Mouse (Mus musculus) CD8-positive naive resting alpha-beta T cell, adult 57 days (primary cell): Measurements from ENCODE around the gene L1cam. TPM values are rescaled to one million over a fixed set of nuclear protein-coding genes. Genes with fewer than 3 reads are reported as not detected.

Source experiments
- total RNA-seq: library from RNA; stranded (reverse); gene quantifications from one replicate; pipeline ENCODE4 v1.2.4, GENCODE M21; 2023

L1cam gene
- total RNA-seq, result 21.3 TPM

DNA sequence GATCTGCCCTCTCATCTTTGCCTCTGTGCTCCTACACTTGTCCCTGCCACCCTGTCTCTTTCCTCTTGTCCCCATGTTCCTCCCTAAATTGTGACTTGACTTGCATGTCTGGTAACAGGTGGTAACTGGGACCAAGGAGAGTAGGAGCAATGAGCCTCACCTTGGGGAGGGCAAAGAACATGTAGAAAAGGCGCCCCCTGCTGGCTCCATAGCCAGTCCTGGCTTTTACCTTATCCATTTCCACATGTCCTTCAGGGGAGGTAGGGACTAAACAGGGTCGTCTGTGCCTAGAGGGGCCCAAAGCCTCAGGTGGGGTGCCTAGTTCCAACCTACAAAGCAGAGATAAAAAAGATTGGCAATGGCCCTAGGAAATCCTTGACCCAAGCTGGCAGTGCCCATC is at the start of gene L1cam:
TSS of gene L1cam (minus strand) at position 387 of the 400 bp plus-strand sequence.

DNA sequence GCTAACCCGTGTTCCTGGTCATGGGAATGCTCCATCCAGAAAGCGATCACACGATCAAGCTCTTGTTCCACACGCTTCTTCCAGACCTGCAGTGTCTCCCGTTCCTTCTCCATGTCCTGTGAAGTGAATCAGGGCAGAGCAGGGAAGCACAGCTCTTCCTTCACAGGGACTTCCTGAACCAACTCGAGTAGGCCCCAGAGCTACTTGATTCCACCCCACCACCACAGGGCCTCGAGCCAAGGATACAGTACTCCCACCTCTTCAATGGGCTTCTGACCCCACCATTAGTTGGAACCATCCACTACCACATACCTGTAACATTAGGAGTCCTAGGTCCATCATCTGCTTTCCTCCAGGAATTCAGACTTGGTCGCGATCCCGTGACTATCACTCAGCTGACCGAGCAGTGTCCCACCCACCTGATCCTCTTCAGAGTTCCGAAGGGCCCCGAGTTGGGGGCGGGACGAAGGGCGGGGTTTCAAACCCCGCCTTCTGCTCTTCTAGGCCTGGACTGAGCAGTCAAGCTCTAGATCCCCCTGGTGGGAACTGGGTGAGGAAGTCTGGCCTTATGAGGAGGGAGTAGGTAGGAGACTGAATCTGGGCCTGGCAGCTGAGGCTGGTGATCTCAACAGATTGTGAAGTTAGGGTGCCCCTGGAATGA is 34.6 kb upstream of the L1cam start, which contains the start of gene Renbp:
TSS of gene Renbp (minus strand) at position 449 of the 661 bp plus-strand sequence.

GRCm38 (mm10) chrX:73921823-73922549 is 26.1 kb upstream of the L1cam start, which contains the start of the genes Arhgap4 and Naa10:
Gene Arhgap4, minus strand, starts transcription at chrX:73921870.
Gene Naa10, minus strand, starts transcription at chrX:73921944.

GRCm38 (mm10) chrX:73891551-73892152 is 4.3 kb downstream of the L1cam start, which contains the start of gene Avpr2:
Gene Avpr2, plus strand, starts transcription at chrX:73892102.

DNA sequence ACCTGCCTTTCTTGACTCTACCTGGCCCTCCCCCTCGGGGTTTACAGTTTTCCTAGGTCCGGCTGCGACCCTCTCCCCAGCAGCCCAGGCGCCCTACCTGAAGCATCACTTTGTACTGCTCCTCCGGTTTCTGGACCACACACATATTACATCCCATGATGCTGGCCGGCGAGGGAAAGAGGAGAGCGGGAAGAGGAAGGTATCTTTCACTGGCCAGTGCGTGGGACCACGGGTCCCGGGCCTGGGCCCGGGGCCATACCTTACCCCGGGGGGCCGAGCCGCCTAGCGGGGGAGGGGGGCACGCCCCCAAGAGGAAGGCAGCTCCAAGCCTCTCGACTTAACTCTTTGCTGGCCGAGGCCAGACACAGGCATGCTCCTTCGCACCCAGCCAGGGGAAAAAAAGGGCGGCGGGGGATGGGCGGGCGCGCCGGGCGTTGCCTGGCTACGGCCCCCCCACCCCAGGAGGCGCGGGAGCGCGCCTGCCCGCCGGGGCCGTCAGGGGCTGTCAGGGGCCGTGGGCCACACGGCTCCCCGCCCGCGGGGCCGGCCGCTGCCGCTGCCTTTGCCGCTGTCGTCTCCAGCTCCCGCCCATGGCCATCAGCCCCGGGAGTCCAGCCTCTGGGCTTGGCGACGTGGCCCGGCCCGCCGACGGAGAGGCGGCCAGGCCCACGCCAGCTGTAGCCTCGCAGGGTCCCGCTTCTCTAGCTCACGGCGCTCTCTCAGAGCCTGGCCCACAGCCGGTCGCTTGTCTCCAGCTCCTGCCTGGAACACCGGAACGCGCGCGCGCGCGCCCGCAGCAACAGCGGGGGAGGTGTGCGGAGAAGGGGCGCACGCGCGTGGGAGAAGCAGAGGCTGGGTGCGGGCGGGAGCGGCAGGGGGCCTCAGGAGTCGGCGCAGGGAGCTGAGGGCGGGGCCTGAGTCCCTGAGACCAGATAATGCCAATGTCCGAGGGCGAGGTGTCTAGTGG is 71.4 kb downstream of the L1cam start, which contains the start of gene Pdzd4:
TSS of gene Pdzd4 (minus strand) at position 785 of the 967 bp plus-strand sequence.

Other genes starting within 250 kb of the L1cam start
- 2.1 TPM for gene Pnck, start 236.0 kb downstream of the L1cam start, total RNA-seq
- 0.58 TPM for gene Slc6a8, start 223.0 kb downstream of the L1cam start, total RNA-seq
- gene Bcap31, start 179.9 kb downstream of the L1cam start, total RNA-seq, result 111 TPM
- 32.7 TPM for gene Abcd1, start 179.5 kb downstream of the L1cam start, total RNA-seq
- not detected for gene Plxnb3, start 139.0 kb downstream of the L1cam start, total RNA-seq
- gene Srpk3, start 121.7 kb downstream of the L1cam start, total RNA-seq, result 9.7 TPM
- gene Idh3g, start 109.2 kb downstream of the L1cam start, total RNA-seq, result 124 TPM
- gene Ssr4, start 109.1 kb downstream of the L1cam start, total RNA-seq, result 116 TPM
- gene Pdzd4, start 71.1 kb downstream of the L1cam start, total RNA-seq, result 1.2 TPM
- gene Avpr2, start 4.0 kb downstream of the L1cam start, total RNA-seq, result not detected
- 313 TPM for gene Arhgap4, start 25.8 kb upstream of the L1cam start, total RNA-seq
- gene Naa10, start 25.8 kb upstream of the L1cam start, total RNA-seq, result 69.4 TPM
- 3.4 TPM for gene Renbp, start 34.7 kb upstream of the L1cam start, total RNA-seq
- gene Hcfc1, start 70.3 kb upstream of the L1cam start, total RNA-seq, result 93.0 TPM
- gene Irak1, start 127.8 kb upstream of the L1cam start, total RNA-seq, result 127 TPM
- gene Opn1mw, start 231.4 kb upstream of the L1cam start, total RNA-seq, result not detected
- 47.1 TPM for gene Mecp2, start 239.3 kb upstream of the L1cam start, total RNA-seq